In genomic region chr5:33632526-33632925, GRCm38 (mm10) we compare ENCODE assay signal across 17 mouse cellular contexts. TPM values are rescaled to one million over a fixed set of nuclear protein-coding genes. Genes with fewer than 3 reads are reported as not detected.
"Had no signal": no experiment of that assay in that cellular context is flagged by ENCODE, and none has a peak within 500 bp of the region (broad histone marks: within the 10 kb centered on the region; RNA-seq: fewer than 3 reads in every experiment).

No protein-coding gene starts in this region.

- H3K27ac ChIP-seq: kidney, postnatal 0 days; layer of hippocampus, adult 2 months; left cerebral cortex, adult 2 months; liver, embryonic 14.5 days; midbrain, embryonic 10.5 days; midbrain, embryonic 13.5 days had no signal

- H3K9ac ChIP-seq: liver, embryonic 14.5 days; liver, postnatal 0 days; lung, embryonic 14.5 days; midbrain, embryonic 13.5 days had no signal

- H3K4me3 ChIP-seq: layer of hippocampus, adult 2 months; left cerebral cortex, adult 2 months; megakaryocyte, embryonic 14.5 days; midbrain, embryonic 10.5 days; midbrain, embryonic 13.5 days had no signal

- DNase-seq: kidney, postnatal 25 days; layer of hippocampus, postnatal 36 days; liver, postnatal 0 days; lung, embryonic 14.5 days; lung, postnatal 10 days; lung, postnatal 36 days; thymus, adult 18-20 months; thymus, postnatal 36 days had no signal

- ATAC-seq: liver, postnatal 0 days; midbrain, embryonic 13.5 days; midbrain, embryonic 16.5 days had no signal

- H3K27me3 ChIP-seq: megakaryocyte, embryonic 14.5 days; midbrain, embryonic 13.5 days had no signal

- H3K4me2 ChIP-seq: lung, embryonic 14.5 days; midbrain, embryonic 13.5 days had no signal

- H3K9me3 ChIP-seq: megakaryocyte, embryonic 14.5 days; midbrain, embryonic 10.5 days; midbrain, embryonic 13.5 days had no signal

RNA-seq across cellular contexts. Expression of gene Gm9903, which starts 2.8 kb away (rescaled TPM):
- total RNA-seq: monocyte, adult 5-6 weeks had no signal
